In genomic region chr1:72060393-72060792, GRCm38 (mm10) we compare ENCODE assay signal across 20 mouse cellular contexts.
A peak's percentile ranks its signal among the peaks of the same experiment; 100 is the strongest.
DNase-seq lines count a peak whose midpoint lies in the region; ATAC-seq lines count a peak whose summit lies in the region.
"Had no signal": no experiment of that assay in that cellular context is flagged by ENCODE, and none has a peak within 500 bp of the region (broad histone marks: within the 10 kb centered on the region; RNA-seq: fewer than 3 reads in every experiment).

No protein-coding gene starts in this region.

- no peak overlapping the region for H3K9ac ChIP-seq in embryonic facial prominence, embryonic 13.5 days
- no peak overlapping the region for H3K9ac ChIP-seq in limb, embryonic 13.5 days
- H3K9ac ChIP-seq: forebrain, embryonic 13.5 days; heart, embryonic 15.5 days; hindbrain, embryonic 15.5 days; intestine, embryonic 15.5 days had no signal

- H3K4me2 ChIP-seq in embryonic facial prominence, embryonic 13.5 days, result peak overlapping the region; percentile 28
- peak overlapping the region; percentile 15 for H3K4me2 ChIP-seq in limb, embryonic 13.5 days (replicated peaks)
- H3K4me2 ChIP-seq: forebrain, embryonic 13.5 days; heart, embryonic 15.5 days; hindbrain, embryonic 15.5 days; intestine, embryonic 15.5 days; liver, embryonic 11.5 days had no signal

- ATAC-seq in embryonic facial prominence, embryonic 13.5 days (ENCODE audit: insufficient number of reproducible peaks, insufficient read depth, low FRiP score, low TSS enrichment, low read depth), result peak; percentile 76
- ATAC-seq in limb, embryonic 13.5 days (ENCODE audit: low FRiP score, low read depth), result peak; percentile 80
- ATAC-seq: forebrain, embryonic 13.5 days; intestine, embryonic 15.5 days had no signal

- no peaks in the 10 kb centered on the region for H3K36me3 ChIP-seq in embryonic facial prominence, embryonic 13.5 days
- H3K36me3 ChIP-seq in limb, embryonic 13.5 days, result no peaks in the 10 kb centered on the region
- H3K36me3 ChIP-seq: heart, embryonic 15.5 days; hindbrain, embryonic 15.5 days; intestine, embryonic 15.5 days had no signal

- no peak overlapping the region for H3K4me3 ChIP-seq in embryonic facial prominence, embryonic 13.5 days
- H3K4me3 ChIP-seq in limb, embryonic 13.5 days, result no peak overlapping the region
- H3K4me3 ChIP-seq: erythroblast, embryonic 14.5 days; forebrain, embryonic 13.5 days; heart, embryonic 15.5 days; hindbrain, embryonic 15.5 days; intestine, embryonic 15.5 days had no signal

- no peaks in the 10 kb centered on the region for H3K9me3 ChIP-seq in embryonic facial prominence, embryonic 13.5 days
- H3K9me3 ChIP-seq in limb, embryonic 13.5 days, result 0 out of 2 replicates have a peak, but pooled peaks cover 4% of the 10 kb centered on the region
- H3K9me3 ChIP-seq: forebrain, embryonic 13.5 days; heart, embryonic 15.5 days; hindbrain, embryonic 15.5 days; intestine, embryonic 15.5 days had no signal

- DNase-seq in layer of hippocampus, adult 9-11 months, result peak; percentile 7
- DNase-seq in layer of hippocampus, postnatal 14 days (ENCODE audit: low spot score in 2 of 2), result no peak
- DNase-seq in brain, adult 2 months (ENCODE audit: low read depth, low spot score), result peak; percentile 49
- no peak for DNase-seq in retina, postnatal 1 day
- no peak for DNase-seq in kidney, postnatal 4 days
- DNase-seq: adrenal gland, postnatal 10 days; cerebellum, adult 9-11 months; gastrocnemius, postnatal 36 days; heart, postnatal 4 days; kidney, postnatal 10 days; lung, postnatal 10 days had no signal

- peak overlapping the region; percentile 92 for H3K27ac ChIP-seq in embryonic facial prominence, embryonic 13.5 days
- H3K27ac ChIP-seq in limb, embryonic 13.5 days, result peak overlapping the region; percentile 74
- H3K27ac ChIP-seq: forebrain, embryonic 13.5 days; heart, embryonic 15.5 days; hindbrain, embryonic 15.5 days; intestine, embryonic 15.5 days; stomach, postnatal 0 days had no signal

- H3K27me3 ChIP-seq in embryonic facial prominence, embryonic 13.5 days, result no peaks in the 10 kb centered on the region
- H3K27me3 ChIP-seq in limb, embryonic 13.5 days, result no peaks in the 10 kb centered on the region
- H3K27me3 ChIP-seq: forebrain, embryonic 13.5 days; heart, embryonic 15.5 days; hindbrain, embryonic 15.5 days; intestine, embryonic 15.5 days had no signal

- H3K4me1 ChIP-seq in embryonic facial prominence, embryonic 13.5 days, result peaks cover 41% of the 10 kb centered on the region
- H3K4me1 ChIP-seq in limb, embryonic 13.5 days, result peaks cover 34% of the 10 kb centered on the region
- H3K4me1 ChIP-seq: hindbrain, embryonic 15.5 days had no signal

- WGBS in embryonic facial prominence, embryonic 13.5 days, result 13% methylated on average over 5 of the region's 5 CpGs
- WGBS in limb, embryonic 13.5 days, result 12% methylated on average over 5 of the region's 5 CpGs

Comparison
In these comparisons a context has a peak if more than half of its experiments do, and no peak if none do; other contexts are left out.
1. DNase-seq: peak in layer of hippocampus, adult 9-11 months (single experiment) and brain, adult 2 months (single experiment); none in layer of hippocampus, postnatal 14 days (0 of 2), retina, postnatal 1 day (single experiment) and kidney, postnatal 4 days (0 of 2).